In genomic region chr3:4129620-4130019, GRCm38 (mm10) we compare ENCODE assay signal across 15 mouse cellular contexts.
"Had no signal": no experiment of that assay in that cellular context is flagged by ENCODE, and none has a peak within 500 bp of the region (broad histone marks: within the 10 kb centered on the region; RNA-seq: fewer than 3 reads in every experiment).

No protein-coding gene starts in this region.

- DNase-seq: liver, postnatal 0 days; lung, adult 2 months; lung, postnatal 14 days; lung, postnatal 36 days; midbrain, embryonic 14.5 days; right cerebral cortex, postnatal 14 days; thymus, adult 18-20 months; thymus, postnatal 14 days; thymus, postnatal 36 days had no signal

- H3K4me3 ChIP-seq: lung, embryonic 15.5 days; megakaryocyte, embryonic 14.5 days; midbrain, embryonic 12.5 days; neural tube, embryonic 12.5 days had no signal

- ATAC-seq: liver, postnatal 0 days; lung, postnatal 0 days had no signal

- H3K9ac ChIP-seq: liver, postnatal 0 days; lung, embryonic 15.5 days; midbrain, embryonic 12.5 days; neural tube, embryonic 12.5 days had no signal

- H3K4me2 ChIP-seq: lung, embryonic 15.5 days; midbrain, embryonic 12.5 days; neural tube, embryonic 12.5 days had no signal

- H3K9me3 ChIP-seq: lung, embryonic 15.5 days; megakaryocyte, embryonic 14.5 days; midbrain, embryonic 12.5 days; neural tube, embryonic 12.5 days had no signal

- H3K36me3 ChIP-seq: lung, embryonic 15.5 days; midbrain, embryonic 12.5 days; neural tube, embryonic 12.5 days had no signal

- H3K4me1 ChIP-seq: lung, embryonic 15.5 days; megakaryocyte, embryonic 14.5 days; midbrain, embryonic 12.5 days; neural tube, embryonic 12.5 days had no signal

- H3K27ac ChIP-seq: lung, embryonic 15.5 days; macrophage; midbrain, embryonic 12.5 days; neural tube, embryonic 12.5 days had no signal

- H3K27me3 ChIP-seq: lung, embryonic 15.5 days; megakaryocyte, embryonic 14.5 days; midbrain, embryonic 12.5 days; neural tube, embryonic 12.5 days had no signal
